Mouse (Mus musculus) cerebellum, adult 2 months (tissue): ENCODE measurements around the gene Apobec3.

Experiments
- CTCF ChIP-seq: fragments of 200-500 bp; IDR thresholded peaks from 2 replicates; pipeline ENCODE4 v1.5.1; 2011; ENCODE audit warnings: low read depth, mild to moderate bottlenecking, control low read depth, low read length, moderate library complexity, borderline replicate concordance; ENCODE audit not compliant: insufficient read depth
- POLR2A ChIP-seq: fragments of 200-500 bp; IDR thresholded peaks from 2 replicates; pipeline ENCODE4 v1.6.1; 2011; ENCODE audit warnings: low read length, control low read depth, borderline replicate concordance; ENCODE audit not compliant: insufficient read depth

DNA sequence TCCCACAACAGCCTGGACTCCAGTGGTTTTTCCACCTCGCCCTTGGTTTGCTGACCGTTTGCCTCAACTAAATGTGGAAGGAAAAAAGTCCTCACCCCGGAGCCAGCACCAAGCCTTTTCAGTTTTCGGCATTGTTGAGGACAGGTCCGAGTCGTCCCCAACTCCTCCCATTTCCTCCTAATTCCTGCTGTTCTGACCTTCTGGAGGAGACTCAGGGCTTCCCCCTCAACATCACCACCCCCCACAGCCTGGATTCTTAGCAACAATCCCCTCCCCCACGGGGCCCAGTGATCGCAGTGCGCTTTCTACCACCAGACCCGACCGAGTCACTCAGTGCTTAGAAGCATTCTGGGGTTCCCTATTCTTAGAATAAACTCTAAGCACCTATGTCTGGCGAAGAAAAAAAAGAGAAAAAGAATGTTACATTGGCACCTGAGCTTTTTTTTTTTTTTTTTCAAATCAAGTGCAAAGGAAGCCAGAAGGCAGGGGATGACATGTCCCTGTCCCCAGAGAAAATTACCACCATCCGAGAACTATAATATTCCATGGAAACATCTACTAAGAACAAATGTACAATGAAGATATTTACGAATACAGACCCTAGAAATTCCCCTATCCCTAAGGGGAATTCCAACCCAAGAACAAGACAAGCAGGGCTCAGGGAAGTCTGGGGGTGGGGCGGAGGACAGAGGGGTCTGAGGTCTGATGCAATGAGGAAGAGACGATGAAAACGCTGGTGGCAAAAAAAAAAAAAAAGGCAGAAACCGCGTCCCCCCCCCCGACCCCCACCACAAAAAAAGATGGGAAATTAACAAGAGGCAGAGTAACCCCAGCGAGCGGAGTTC lies 42.4 kb downstream of the Apobec3 start:
- TF ChIP-seq CTCF (no peak), POLR2A (no peak)
